Mouse (Mus musculus) mouse trophoblast stem cell (cell line): ENCODE results near the gene Edn1.

Source experiments
- in situ Hi-C, 2 experiments: fragments of 300-500 bp; cut with MseI, MboI; formaldehyde crosslinking; loops; 2 replicates in 1 of 2; 3 replicates in 1 of 2; pipeline ENCODE4 v1.15.1; 2025

The Edn1 gene

GRCm38 (mm10) chr13:42309804-42310203, 8.5 kb downstream of the Edn1 start:
- in situ Hi-C loops, result loop anchor here (10.0 kb wide), 1 partner anchor 275 kb away; no protein-coding TSS in a partner anchor

GRCm38 (mm10) chr13:42315628-42316027, 14.4 kb downstream of the Edn1 start:
- in situ Hi-C loops, result no loop called here

- in situ Hi-C loops, result no loop called here
Measured at GRCm38 (mm10) chr13:42317808-42318207, 16.5 kb downstream of the Edn1 start.

GRCm38 (mm10) chr13:42328576-42328975, 27.3 kb downstream of the Edn1 start:
- in situ Hi-C loops, result no loop called here

- in situ Hi-C loops, result no loop called here
Measured at GRCm38 (mm10) chr13:42331104-42331503, 29.8 kb downstream of the Edn1 start.

- in situ Hi-C loops, result no loop called here
Measured at GRCm38 (mm10) chr13:42334981-42335380, 33.7 kb downstream of the Edn1 start.

- in situ Hi-C loops, result no loop called here
Measured at GRCm38 (mm10) chr13:42336414-42336813, 35.1 kb downstream of the Edn1 start.

- in situ Hi-C loops, result no loop called here
Measured at GRCm38 (mm10) chr13:42337072-42337471, 35.8 kb downstream of the Edn1 start.

- in situ Hi-C loops, result no loop called here
Measured at GRCm38 (mm10) chr13:42339466-42339865, 38.2 kb downstream of the Edn1 start.

- in situ Hi-C loops, result no loop called here
Measured at GRCm38 (mm10) chr13:42341871-42342532, 40.7 kb downstream of the Edn1 start.

GRCm38 (mm10) chr13:42345439-42345838, 44.2 kb downstream of the Edn1 start:
- in situ Hi-C loops, result no loop called here

GRCm38 (mm10) chr13:42346414-42346813, 45.1 kb downstream of the Edn1 start:
- in situ Hi-C loops, result no loop called here

- in situ Hi-C loops, result no loop called here
Measured at GRCm38 (mm10) chr13:42351675-42352074, 50.4 kb downstream of the Edn1 start.
